27 mouse cellular contexts compared by ENCODE assay signal in the genomic region with DNA sequence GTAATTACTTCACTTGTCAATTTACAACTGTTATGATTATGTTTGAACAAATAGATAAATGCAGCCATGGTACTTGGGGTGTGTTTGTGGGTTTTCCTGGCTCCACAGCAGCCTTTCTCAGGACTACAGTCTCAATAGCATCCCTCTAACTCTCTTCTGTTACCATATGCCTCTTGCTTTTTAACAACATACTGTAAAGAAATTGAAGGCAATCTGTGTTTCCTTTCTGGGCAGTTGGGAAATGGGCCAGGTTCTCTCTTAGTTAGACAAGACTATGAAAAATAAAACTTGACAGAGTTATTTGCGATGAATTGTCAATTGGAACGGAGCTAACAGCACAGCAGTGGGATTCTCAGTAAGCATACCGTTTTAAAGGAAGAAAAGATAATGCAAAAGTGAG. TPM values are rescaled to one million over a fixed set of nuclear protein-coding genes. Genes with fewer than 3 reads are reported as not detected.
DNase-seq lines count a peak whose midpoint lies in the region; ATAC-seq and TF ChIP-seq lines count a peak whose summit lies in the region.
"Had no signal": no experiment of that assay in that cellular context is flagged by ENCODE, and none has a peak within 500 bp of the region (broad histone marks: within the 10 kb centered on the region; RNA-seq: fewer than 3 reads in every experiment).

No protein-coding gene starts in this region.

- H3K9ac ChIP-seq in forebrain, postnatal 0 days: no peak overlapping the region
- H3K9ac ChIP-seq in forebrain, embryonic 15.5 days (replicated peaks): no peak overlapping the region
- H3K9ac ChIP-seq: forebrain, embryonic 12.5 days; hindbrain, embryonic 15.5 days; intestine, embryonic 15.5 days; limb, embryonic 15.5 days; liver, embryonic 15.5 days; midbrain, embryonic 12.5 days had no signal

- no peak overlapping the region for H3K4me2 ChIP-seq in forebrain, postnatal 0 days (ENCODE audit: low read depth)
- H3K4me2 ChIP-seq in forebrain, embryonic 15.5 days (replicated peaks): no peak overlapping the region
- H3K4me2 ChIP-seq: forebrain, embryonic 12.5 days; hindbrain, embryonic 15.5 days; intestine, embryonic 15.5 days; limb, embryonic 15.5 days; liver, embryonic 15.5 days; midbrain, embryonic 12.5 days had no signal

- H3K27ac ChIP-seq in forebrain, postnatal 0 days (ENCODE audit: low read depth, low read length): no peak overlapping the region
- no peak overlapping the region for H3K27ac ChIP-seq in forebrain, embryonic 15.5 days (replicated peaks)
- H3K27ac ChIP-seq: forebrain, embryonic 12.5 days; heart, adult 2 months; hindbrain, embryonic 15.5 days; intestine, embryonic 15.5 days; limb, embryonic 15.5 days; liver, embryonic 15.5 days; midbrain, embryonic 12.5 days had no signal

- peak; percentile 71 for DNase-seq in forebrain, postnatal 0 days
- DNase-seq in brain, adult 2 months (ENCODE audit: low read depth, low spot score): peak; percentile 67
- DNase-seq in frontal cortex, postnatal 36 days (ENCODE audit: low spot score in 2 of 2): peak; percentile 12 to 51
- DNase-seq in right cerebral cortex, adult 2 months (ENCODE audit: low spot score in 2 of 2): peak; percentile 26 to 33
- DNase-seq in spleen, adult 18-20 months: no peak
- DNase-seq in lung, adult 18-20 months: no peak
- no peak for DNase-seq in adrenal gland, adult 18-20 months (ENCODE audit: low spot score in 2 of 2)
- DNase-seq: adrenal gland, postnatal 14 days; cerebellum, adult 18-20 months; gastrocnemius, postnatal 25 days; heart, adult 2 months; heart, postnatal 4 days; kidney, adult 9 months; kidney, postnatal 25 days; retina, postnatal 1 day; thymus, postnatal 25 days had no signal

- peak; percentile 89 for ATAC-seq in forebrain, postnatal 0 days
- ATAC-seq in forebrain, embryonic 15.5 days (replicated peaks): no peak
- ATAC-seq: activated CD4-positive, CD25-positive, alpha-beta regulatory T cell, adult 4 months; intestine, embryonic 15.5 days; lung, postnatal 0 days had no signal

- H3K27me3 ChIP-seq in forebrain, postnatal 0 days (ENCODE audit: insufficient read depth, low read length): no peaks in the 10 kb centered on the region
- H3K27me3 ChIP-seq in forebrain, embryonic 15.5 days: no peaks in the 10 kb centered on the region
- H3K27me3 ChIP-seq: forebrain, embryonic 12.5 days; hindbrain, embryonic 15.5 days; intestine, embryonic 15.5 days; limb, embryonic 15.5 days; liver, embryonic 15.5 days; midbrain, embryonic 12.5 days had no signal

- H3K36me3 ChIP-seq in forebrain, postnatal 0 days (ENCODE audit: insufficient read depth): no peaks in the 10 kb centered on the region
- no peaks in the 10 kb centered on the region for H3K36me3 ChIP-seq in forebrain, embryonic 15.5 days
- H3K36me3 ChIP-seq: forebrain, embryonic 12.5 days; G1E; hindbrain, embryonic 15.5 days; intestine, embryonic 15.5 days; limb, embryonic 15.5 days; liver, embryonic 15.5 days; midbrain, embryonic 12.5 days had no signal

- H3K4me1 ChIP-seq in forebrain, postnatal 0 days (ENCODE audit: insufficient read depth): no peaks in the 10 kb centered on the region
- H3K4me1 ChIP-seq in forebrain, embryonic 15.5 days: no peaks in the 10 kb centered on the region
- H3K4me1 ChIP-seq: forebrain, embryonic 12.5 days; hindbrain, embryonic 15.5 days; intestine, embryonic 15.5 days; limb, embryonic 15.5 days; liver, embryonic 15.5 days; midbrain, embryonic 12.5 days had no signal

- no peak overlapping the region for H3K4me3 ChIP-seq in forebrain, postnatal 0 days (ENCODE audit: low read depth, low read length)
- H3K4me3 ChIP-seq in forebrain, embryonic 15.5 days: no peak overlapping the region
- H3K4me3 ChIP-seq: forebrain, embryonic 12.5 days; heart, adult 2 months; hindbrain, embryonic 15.5 days; intestine, embryonic 15.5 days; limb, embryonic 15.5 days; liver, embryonic 15.5 days; midbrain, embryonic 12.5 days had no signal

- H3K9me3 ChIP-seq in forebrain, postnatal 0 days (ENCODE audit: low read length): no peaks in the 10 kb centered on the region
- no peaks in the 10 kb centered on the region for H3K9me3 ChIP-seq in forebrain, embryonic 15.5 days
- H3K9me3 ChIP-seq: forebrain, embryonic 12.5 days; G1E; hindbrain, embryonic 15.5 days; intestine, embryonic 15.5 days; limb, embryonic 15.5 days; liver, embryonic 15.5 days; midbrain, embryonic 12.5 days had no signal

- WGBS in forebrain, postnatal 0 days: 65% methylated on average over 3 of the region's 3 CpGs
- WGBS in forebrain, embryonic 15.5 days: 74% methylated on average over 3 of the region's 3 CpGs

- TF ChIP-seq CTCF in forebrain, postnatal 0 days (IDR thresholded peaks at IDR 0.05; ENCODE audit: low read depth): no peak

RNA-seq across cellular contexts. Expression of a gene that starts 44.8 kb away (rescaled TPM):
- total RNA-seq in forebrain, postnatal 0 days (2014; rRNA removed): 7.8 and 10.5 TPM in 2 replicates
- polyA plus RNA-seq in forebrain, postnatal 0 days (2015; fragmentation: Nextera tagmentation; extraction: Ambion mirVana): 2.6 TPM in 2 replicates
- polyA plus RNA-seq in forebrain, embryonic 15.5 days (2015; fragmentation: Nextera tagmentation; extraction: Ambion mirVana): 2.6 and 3.3 TPM in 2 replicates
- total RNA-seq in adrenal gland, adult 18-20 months (2021): 10 to 100 TPM; 42.5 to 45.9 TPM
- total RNA-seq: monocyte, adult 5-6 weeks had no signal
- polyA plus RNA-seq: activated CD4-positive, CD25-positive, alpha-beta regulatory T cell, adult 4 months; G1E had no signal

Comparison
In these comparisons a context has a peak if more than half of its experiments do, and no peak if none do; other contexts are left out.
1. DNase-seq: peak in forebrain, postnatal 0 days (single experiment), brain, adult 2 months (single experiment), frontal cortex, postnatal 36 days (2 of 2) and right cerebral cortex, adult 2 months (2 of 2); none in spleen, adult 18-20 months (0 of 2), lung, adult 18-20 months (0 of 2) and adrenal gland, adult 18-20 months (0 of 2).